Mouse (Mus musculus) regulatory T cell (primary cell): ENCODE data around the gene Serpinb6a.
"Not testable (repeated sequence)": the region's sequence is repeated elsewhere in the genome, so short reads cannot be mapped to it uniquely, and the experiment has no call there.

Source experiments
- in situ Hi-C: fragments of 300-600 bp; cut with MboI, MseI; formaldehyde crosslinking; loops from one replicate; pipeline ENCODE4 v1.15.1; 2025; ENCODE audit warnings: high pct_unique_total_duplicates

Gene Serpinb6a

DNA sequence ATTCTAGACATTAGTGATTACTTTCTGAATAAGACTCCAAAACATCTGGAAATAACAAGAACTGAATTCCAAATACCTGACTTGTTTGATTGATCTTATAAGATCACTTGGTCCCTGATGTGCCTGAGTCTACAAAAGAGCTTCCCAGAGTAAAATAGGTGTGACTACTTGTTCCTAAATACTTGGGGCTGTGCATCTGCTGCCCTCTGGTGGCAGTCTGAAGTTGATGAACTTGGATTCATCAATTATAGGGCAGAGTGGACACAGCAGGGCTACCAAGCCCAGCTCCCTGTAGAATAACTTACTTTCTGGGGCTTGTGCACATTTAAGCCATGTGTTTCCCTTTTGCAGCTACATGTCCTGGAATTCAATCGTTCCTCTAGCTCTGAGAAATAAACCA lies 7.4 kb downstream of the Serpinb6a start:
- in situ Hi-C loops = loop anchor here (5.0 kb wide), 1 partner anchor 33 kb away; the partner anchor contains the start of gene Nqo2

DNA sequence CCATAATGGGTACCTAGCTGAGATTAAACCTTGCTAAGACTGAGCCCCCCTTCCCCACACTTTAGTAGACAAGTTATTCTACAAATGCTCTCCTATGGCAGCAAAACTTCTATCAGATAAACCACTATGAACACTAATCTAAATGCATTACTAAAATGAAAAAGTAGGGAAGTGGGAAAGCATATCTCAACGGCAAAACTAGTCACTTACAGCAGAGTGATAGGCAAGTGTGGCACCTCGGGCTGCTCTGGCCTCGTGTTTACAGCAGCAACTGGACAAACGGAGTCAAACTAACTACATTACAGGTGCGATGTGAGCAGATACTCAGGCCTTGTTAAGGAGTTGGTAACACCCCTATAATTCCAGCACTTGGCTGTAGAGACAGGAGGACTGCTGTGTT lies 13.0 kb downstream of the Serpinb6a start:
- in situ Hi-C loops = no loop called here

DNA sequence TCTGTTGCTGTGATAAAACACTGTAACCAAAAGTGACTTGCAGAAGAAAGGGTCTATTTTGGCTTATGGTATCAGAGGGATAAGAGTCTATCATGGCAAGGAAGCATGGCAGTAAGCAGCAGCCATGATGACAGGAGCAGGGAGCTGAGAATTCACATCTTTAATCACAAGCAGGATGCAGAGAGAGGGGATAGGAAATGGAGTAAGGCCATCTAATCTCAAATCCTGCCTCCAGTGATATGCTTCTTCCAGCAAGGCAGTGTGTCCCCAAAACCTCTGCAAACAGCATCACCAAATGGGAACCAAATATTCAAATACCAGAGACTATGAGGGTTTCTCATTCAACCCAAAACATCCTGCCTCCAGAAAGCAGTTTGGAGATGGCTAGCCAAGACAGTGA lies 36.0 kb downstream of the Serpinb6a start:
- in situ Hi-C loops = no loop called here

GRCm38 (mm10) chr13:33966025-33966412 lies 36.6 kb downstream of the Serpinb6a start:
- in situ Hi-C loops = no loop called here

DNA sequence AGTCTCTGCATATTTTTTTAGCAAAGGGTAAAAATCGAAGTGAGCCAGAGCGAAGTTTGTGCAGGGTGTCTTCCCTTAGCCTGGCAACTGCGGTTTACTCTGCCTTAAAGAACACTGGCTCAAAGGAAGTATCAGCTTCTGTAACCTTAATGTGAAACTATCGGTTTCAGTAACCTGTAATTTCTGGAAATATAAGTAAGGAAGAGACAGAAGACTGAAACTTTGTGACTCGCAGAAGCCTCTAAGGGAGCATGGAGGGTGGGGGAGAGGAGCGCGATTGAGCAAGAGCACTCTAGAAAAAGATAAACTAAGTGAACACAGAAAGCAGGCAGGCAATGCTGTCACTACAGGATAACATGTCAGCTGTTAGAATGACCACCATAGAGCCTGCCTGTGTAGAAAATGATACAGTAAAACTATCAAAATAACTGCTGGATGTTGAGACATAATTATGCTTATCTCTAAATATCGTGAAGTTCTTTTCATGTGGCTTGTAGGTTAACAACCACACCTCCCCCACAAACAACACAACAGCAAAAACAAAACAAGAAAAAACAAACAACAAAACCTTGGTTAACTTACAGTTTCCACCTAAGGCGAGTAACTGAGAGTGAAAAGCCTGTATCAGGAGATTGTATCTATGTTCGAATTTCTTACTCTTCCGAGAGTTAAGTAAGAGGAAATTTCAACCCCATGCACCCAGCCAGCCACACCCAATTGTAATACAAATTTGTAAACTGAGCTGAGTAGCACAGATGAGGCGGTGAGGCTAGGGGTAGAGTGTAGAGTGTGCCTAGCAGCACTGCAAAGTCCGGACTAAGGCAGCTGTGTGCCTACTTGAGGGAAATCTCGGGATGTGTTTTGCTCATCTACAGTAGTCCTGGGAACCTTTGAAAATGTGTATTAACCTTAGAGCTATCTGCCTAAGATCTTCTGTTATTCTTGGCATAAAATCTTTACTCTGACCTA lies 37.3 kb downstream of the Serpinb6a start:
- in situ Hi-C loops = no loop called here

GRCm38 (mm10) chr13:33964206-33965046 lies 38.2 kb downstream of the Serpinb6a start, which contains the start of gene Nqo2:
Nqo2 (plus strand) TSS chr13:33964687.
- in situ Hi-C loops = loop anchor here (5.0 kb wide), 1 partner anchor 33 kb away; no protein-coding TSS in a partner anchor

- in situ Hi-C loops = loop anchor here (5.0 kb wide), 2 partner anchors 38 to 198 kb away; no protein-coding TSS in a partner anchor
Measured at GRCm38 (mm10) chr13:33959771-33960170, 42.8 kb downstream of the Serpinb6a start.

GRCm38 (mm10) chr13:33956571-33957421 lies 45.8 kb downstream of the Serpinb6a start:
- in situ Hi-C loops = loop anchor here (5.0 kb wide), 1 partner anchor 201 kb away; no protein-coding TSS in a partner anchor

GRCm38 (mm10) chr13:33952947-33953346 lies 49.6 kb downstream of the Serpinb6a start:
- in situ Hi-C loops = no loop called here

- in situ Hi-C loops = no loop called here
Measured at GRCm38 (mm10) chr13:33952075-33952449, 50.5 kb downstream of the Serpinb6a start.

- in situ Hi-C loops = no loop called here
Measured at GRCm38 (mm10) chr13:33951308-33952074, 51.1 kb downstream of the Serpinb6a start.

DNA sequence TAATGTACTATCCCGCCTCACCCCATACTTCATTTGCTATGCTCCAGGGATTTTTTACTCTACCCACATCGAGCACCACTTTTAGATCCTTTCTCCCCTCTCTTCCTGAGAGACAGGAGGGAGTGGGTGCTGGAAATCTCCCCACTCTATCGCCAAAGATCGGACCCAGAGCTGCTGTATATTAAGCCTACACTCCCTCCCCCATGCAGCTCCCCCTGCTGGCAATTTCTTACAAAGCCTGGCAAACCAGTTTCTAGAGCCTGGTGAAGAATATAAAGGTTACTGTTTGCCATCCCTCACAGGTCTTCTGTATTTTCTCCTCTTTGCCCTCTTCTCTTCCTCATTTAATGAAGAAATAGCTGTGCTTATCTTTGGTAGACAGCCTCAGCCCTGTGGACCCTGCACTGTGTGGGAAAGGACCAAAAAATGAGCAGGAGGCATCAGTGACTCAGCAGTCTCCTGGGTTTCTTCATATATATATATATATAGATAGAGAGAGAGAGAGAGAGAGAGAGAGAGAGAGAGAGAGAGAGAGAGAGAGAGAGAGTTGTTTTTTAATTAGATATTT lies 60.3 kb downstream of the Serpinb6a start:
- in situ Hi-C loops = no loop called here

- in situ Hi-C loops = no loop called here
Measured at GRCm38 (mm10) chr13:33941288-33941808, 61.2 kb downstream of the Serpinb6a start.

- in situ Hi-C loops = not testable (repeated sequence)
Measured at GRCm38 (mm10) chr13:33937587-33937986, 65.0 kb downstream of the Serpinb6a start.

DNA sequence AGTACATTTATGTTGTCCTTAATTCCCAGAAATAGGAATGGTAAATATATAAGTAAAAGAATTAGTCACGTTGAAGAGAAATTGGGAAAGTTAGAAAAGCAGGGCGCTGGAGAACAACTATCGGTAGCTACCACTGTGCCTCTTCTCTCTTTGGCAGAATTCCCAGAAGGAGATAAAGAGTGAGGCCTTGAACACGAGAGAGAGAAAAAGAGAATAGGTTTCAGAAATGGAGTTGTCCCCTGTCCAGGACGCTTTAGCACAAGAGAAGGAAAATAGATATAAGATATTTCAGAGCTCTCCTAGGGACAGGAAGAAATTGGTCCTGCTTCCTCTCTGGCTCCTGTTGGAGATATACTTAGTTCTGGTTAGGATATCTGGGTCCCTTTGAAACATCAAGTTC lies 65.4 kb downstream of the Serpinb6a start:
- in situ Hi-C loops = no loop called here

GRCm38 (mm10) chr13:33935465-33936181 lies 67.0 kb downstream of the Serpinb6a start:
- in situ Hi-C loops = no loop called here

DNA sequence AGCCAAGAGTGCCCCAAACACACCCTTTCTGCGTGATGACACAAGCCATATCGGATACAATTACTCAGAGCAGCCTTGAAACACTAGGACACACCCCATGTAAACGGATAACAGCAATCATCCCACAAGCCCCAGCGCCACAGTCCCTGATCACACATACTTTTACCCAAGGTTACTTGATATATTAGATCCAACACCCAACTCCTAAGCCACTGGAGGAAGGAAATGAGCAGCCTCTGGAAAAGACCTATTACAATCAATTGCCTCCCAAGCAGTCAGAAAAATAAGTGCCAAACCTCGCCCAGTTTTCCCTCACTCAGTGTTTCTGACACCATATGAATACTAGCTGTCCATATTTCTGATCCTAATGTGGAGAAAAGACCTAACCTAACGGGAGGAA lies 67.9 kb downstream of the Serpinb6a start:
- in situ Hi-C loops = no loop called here

- in situ Hi-C loops = no loop called here
Measured at GRCm38 (mm10) chr13:33930912-33931311, 71.7 kb downstream of the Serpinb6a start.

DNA sequence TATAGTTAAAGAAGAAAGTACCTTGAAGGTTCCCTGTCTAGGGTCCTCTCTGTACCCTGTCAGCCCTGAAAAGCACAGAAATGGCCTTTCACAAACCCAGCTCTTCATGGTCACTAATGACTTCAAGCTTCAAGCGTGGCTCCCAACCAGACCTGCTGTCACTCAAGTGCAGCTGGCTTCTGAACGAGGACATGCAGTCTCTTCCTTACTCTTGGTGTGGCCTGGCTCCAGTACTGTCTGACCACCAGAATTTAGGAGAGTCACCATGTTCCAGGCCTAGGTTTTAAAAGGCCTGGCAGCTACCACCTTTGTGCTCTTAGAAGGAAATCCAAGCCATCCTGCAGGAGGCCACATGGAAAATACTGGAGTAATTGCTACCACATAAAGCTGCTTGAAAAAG lies 72.3 kb downstream of the Serpinb6a start:
- in situ Hi-C loops = no loop called here
